Mouse (Mus musculus) hindbrain, embryonic 16.5 days (tissue): ENCODE data around the gene Tac4. TPM values are rescaled to one million over a fixed set of nuclear protein-coding genes. Genes with fewer than 3 reads are reported as not detected.
A peak's percentile ranks its signal among the peaks of the same experiment; 100 is the strongest.

Experiments
- ATAC-seq: fragments of 200-750 bp; cut with Nextera tagmentation; 2 replicates; pipeline ENCODE4 v1.8.0; 2017; ENCODE audit warnings: moderate TSS enrichment, moderate library complexity
- H3K27ac ChIP-seq: fragments of 300-500 bp; sonication (generic); 2 replicates; pipeline ENCODE4 v1.5.1; 2014; ENCODE audit warnings: low read depth, mild to moderate bottlenecking, control low read depth, low read length, moderate library complexity
- H3K27me3 ChIP-seq: fragments of 300-500 bp; sonication (generic); replicated peaks from 2 replicates; pipeline ENCODE4 v1.6.1; 2014; ENCODE audit warnings: low read length; ENCODE audit not compliant: control insufficient read depth, insufficient read depth
- H3K36me3 ChIP-seq: fragments of 300-500 bp; sonication (generic); 2 replicates; pipeline ENCODE4 v1.6.1; 2014; ENCODE audit warnings: mild to moderate bottlenecking, low read length, moderate library complexity, mixed read lengths; ENCODE audit not compliant: control insufficient read depth, insufficient read depth
- H3K4me1 ChIP-seq: fragments of 300-500 bp; sonication (generic); 2 replicates; pipeline ENCODE4 v1.6.1; 2014; ENCODE audit warnings: low read depth, low read length; ENCODE audit not compliant: control insufficient read depth, insufficient read depth
- H3K4me2 ChIP-seq: fragments of 300-500 bp; sonication (generic); 2 replicates; pipeline ENCODE4 v1.6.1; 2014; ENCODE audit warnings: mild to moderate bottlenecking, low read length, control low read depth, moderate library complexity
- H3K4me3 ChIP-seq: fragments of 300-500 bp; sonication (generic); 2 replicates; pipeline ENCODE4 v1.5.1; 2014; ENCODE audit warnings: mild to moderate bottlenecking, low read length, control low read depth, moderate library complexity
- H3K9ac ChIP-seq: fragments of 300-500 bp; sonication (generic); 2 replicates; pipeline ENCODE4 v1.6.1; 2014; ENCODE audit warnings: low read depth, mild to moderate bottlenecking, control low read depth, low read length, moderate library complexity
- H3K9me3 ChIP-seq: fragments of 300-500 bp; sonication (generic); 2 replicates; pipeline ENCODE4 v1.6.1; 2014; ENCODE audit warnings: mild to moderate bottlenecking, low read length, moderate library complexity; ENCODE audit not compliant: control insufficient read depth
- WGBS: fragments of 180-500 bp; shearing (Covaris S2); extraction: QIAGEN DNeasy Blood & Tissue Kit; methylation state at CpG from one replicate; pipeline ENCODE4 v1.1.7; 2014; 5-methylcytosine and 5-hydroxymethylcytosine counted together
- polyA plus RNA-seq: library from polyadenylated mRNA; unstranded; fragments of >200 nt; fragmentation: Nextera tagmentation; extraction: Ambion mirVana; gene quantifications from 2 replicates; pipeline ENCODE4 v1.2.1, GENCODE M21; 2015

The Tac4 gene
- polyA plus RNA-seq, 1 experiment from 2014 or later, result not detected

DNA sequence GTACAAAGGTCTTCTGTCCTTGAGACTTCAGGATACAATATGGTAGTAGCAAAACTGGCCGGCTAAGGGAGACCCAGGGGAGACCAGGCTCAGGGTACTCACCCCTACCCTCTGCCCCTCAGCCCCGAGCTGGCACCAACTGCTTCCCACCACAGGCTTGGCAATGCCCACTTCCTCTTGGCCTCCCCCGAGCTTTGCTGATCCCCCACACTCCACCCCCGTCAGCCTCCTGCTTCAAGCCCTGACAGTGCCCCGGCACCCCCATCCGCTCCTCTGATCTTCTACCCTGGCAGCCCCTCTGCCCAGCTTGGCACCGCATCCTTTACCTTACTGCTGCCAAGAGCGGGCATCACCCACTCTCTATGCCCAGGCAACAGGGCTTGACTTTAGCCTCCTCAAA lies 7.2 kb upstream of the Tac4 start:
- Histone ChIP-seq H3K4me3 (no peak overlapping the region), H3K4me2 (no peak overlapping the region), H3K9me3 (no peaks in the 10 kb centered on the region), H3K27me3 (peaks cover 2% of the 10 kb centered on the region), H3K4me1 (peaks cover 11% of the 10 kb centered on the region), H3K27ac (no peak overlapping the region), H3K9ac (no peak overlapping the region), H3K36me3 (no peaks in the 10 kb centered on the region)
- WGBS, result 73% methylated on average over 8 of the region's 8 CpGs
- ATAC-seq, result peak; percentile 48; the same call in 1 of the 2 replicates

DNA sequence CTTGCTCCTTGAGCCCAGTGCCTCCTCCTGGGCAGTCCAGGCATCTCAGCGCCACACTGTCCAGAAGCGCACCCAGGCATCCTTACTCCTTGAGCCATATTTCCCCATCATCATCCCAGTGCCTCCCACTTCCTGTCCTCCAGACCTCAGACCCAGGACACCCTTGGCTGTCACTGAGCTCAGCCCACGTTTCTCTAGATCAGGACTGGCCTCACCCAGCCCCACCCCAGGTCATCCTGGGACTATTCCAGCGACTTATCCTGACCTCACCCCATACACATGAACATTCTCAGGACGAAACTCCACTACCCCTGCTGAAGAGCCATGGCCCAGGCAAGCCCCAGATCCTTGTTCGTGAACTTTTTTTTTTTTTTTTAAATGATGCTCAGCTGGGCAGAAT lies 5.6 kb upstream of the Tac4 start:
- Histone ChIP-seq H3K27ac (no peak overlapping the region), H3K9ac (no peak overlapping the region), H3K36me3 (no peaks in the 10 kb centered on the region), H3K27me3 (peaks cover 2% of the 10 kb centered on the region), H3K9me3 (no peaks in the 10 kb centered on the region), H3K4me3 (no peak overlapping the region), H3K4me1 (peaks cover 16% of the 10 kb centered on the region), H3K4me2 (no peak overlapping the region)
- 84% methylated on average over 6 of the region's 6 CpGs for WGBS
- no peak for ATAC-seq

DNA sequence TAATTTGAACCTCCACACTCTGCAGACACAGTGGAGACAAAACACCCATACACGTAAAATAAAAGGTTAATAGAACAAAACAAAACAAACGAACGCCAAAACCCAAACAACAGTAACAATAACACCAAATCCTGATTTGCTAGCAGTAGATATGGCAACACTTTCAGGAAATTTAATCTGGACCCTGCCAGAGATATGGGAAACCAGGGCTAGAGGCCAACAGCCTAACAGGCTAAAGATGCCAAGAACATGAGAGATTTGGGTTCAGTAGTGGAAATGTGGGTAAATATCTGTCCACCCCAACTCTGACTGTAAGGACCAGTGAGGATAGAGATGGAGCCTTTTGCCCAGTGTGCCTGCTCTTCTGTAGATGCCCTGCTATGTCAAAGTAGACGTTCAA lies 3.4 kb upstream of the Tac4 start:
- Histone ChIP-seq H3K27me3 (peaks cover 2% of the 10 kb centered on the region), H3K4me3 (no peak overlapping the region), H3K36me3 (no peaks in the 10 kb centered on the region), H3K9me3 (no peaks in the 10 kb centered on the region), H3K4me1 (peaks cover 16% of the 10 kb centered on the region), H3K4me2 (peak overlapping the region; percentile 98; the same call in 1 of the 2 replicates), H3K9ac (0 out of 2 replicates have a peak overlapping the region, but pooled peaks have one; percentile 11), H3K27ac (no peak overlapping the region)
- 61% methylated on average over 4 of the region's 4 CpGs for WGBS
- no peak for ATAC-seq

DNA sequence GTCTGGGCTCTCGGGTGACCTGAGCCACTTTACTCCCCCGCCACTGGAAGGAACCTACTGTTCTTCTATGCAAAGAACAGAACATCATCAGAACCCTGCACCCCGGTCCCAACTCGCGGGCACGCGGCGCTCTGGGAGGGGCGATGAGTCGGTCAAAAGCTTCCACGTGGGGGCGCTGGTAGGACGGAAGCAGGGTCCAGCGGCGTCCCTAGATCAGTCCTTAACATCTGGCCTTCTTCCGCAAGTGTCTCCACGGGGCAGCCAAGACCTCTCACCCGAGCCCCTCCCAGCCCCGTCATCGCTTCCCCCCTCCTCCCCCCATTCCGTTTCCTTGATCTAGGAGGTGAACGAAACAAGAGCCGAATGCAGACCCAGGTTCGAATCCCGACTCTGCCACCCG lies 2.8 kb upstream of the Tac4 start:
- Histone ChIP-seq H3K4me3 (peak overlapping the region; percentile 60), H3K9ac (peak overlapping the region; percentile 79), H3K9me3 (no peaks in the 10 kb centered on the region), H3K4me2 (peak overlapping the region; percentile 98), H3K4me1 (peaks cover 16% of the 10 kb centered on the region), H3K27ac (no peak overlapping the region), H3K36me3 (no peaks in the 10 kb centered on the region), H3K27me3 (peaks cover 2% of the 10 kb centered on the region)
- WGBS, result under 1% methylated on average over 26 of the region's 26 CpGs
- ATAC-seq, result no peak

DNA sequence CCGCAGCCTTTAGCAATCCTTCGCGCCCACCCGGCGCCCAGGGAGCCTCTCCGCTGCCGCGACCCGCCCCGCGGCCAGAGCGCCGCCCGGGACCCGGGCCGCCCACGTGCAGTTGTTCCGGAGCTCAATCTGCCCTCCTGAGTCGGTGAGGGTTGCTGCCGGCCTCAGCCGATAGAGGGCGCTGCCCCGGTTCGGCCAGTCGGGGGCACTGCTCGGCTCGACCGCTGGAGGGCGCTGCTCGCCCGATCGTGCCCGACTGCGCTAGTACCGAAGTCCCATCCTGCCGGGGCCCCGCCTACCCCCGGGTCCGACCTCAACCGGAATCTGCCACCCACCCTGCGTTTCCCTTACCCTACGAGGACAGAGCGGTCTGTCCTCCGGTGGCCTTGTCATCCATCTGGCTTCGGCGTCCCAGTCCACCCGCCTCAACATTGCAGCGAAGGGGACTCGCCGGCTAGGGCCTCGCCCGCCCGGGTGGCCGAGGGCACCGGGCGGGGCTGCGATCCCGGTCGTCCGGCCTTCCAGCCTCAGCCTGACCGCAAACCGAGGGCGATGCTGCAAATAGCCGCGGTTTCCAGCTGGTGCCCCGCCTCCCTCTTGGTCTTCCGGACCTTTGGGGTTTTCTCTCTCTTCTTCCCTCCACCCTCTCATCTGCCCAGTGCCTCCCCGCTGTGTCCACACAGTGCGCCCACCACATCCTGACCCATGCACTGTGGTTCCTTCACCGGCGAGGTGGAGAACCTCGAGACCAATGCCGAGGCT lies 2.1 kb upstream of the Tac4 start:
- Histone ChIP-seq H3K4me3 (peak overlapping the region; percentile 60), H3K4me2 (peak overlapping the region; percentile 98), H3K4me1 (peaks cover 16% of the 10 kb centered on the region), H3K9ac (peak overlapping the region; percentile 79), H3K27ac (peak overlapping the region; percentile 44; the same call in 1 of the 2 replicates), H3K36me3 (no peaks in the 10 kb centered on the region), H3K27me3 (peaks cover 2% of the 10 kb centered on the region), H3K9me3 (no peaks in the 10 kb centered on the region)
- under 1% methylated on average over 66 of the region's 73 CpGs for WGBS
- peak; percentile 72 for ATAC-seq

DNA sequence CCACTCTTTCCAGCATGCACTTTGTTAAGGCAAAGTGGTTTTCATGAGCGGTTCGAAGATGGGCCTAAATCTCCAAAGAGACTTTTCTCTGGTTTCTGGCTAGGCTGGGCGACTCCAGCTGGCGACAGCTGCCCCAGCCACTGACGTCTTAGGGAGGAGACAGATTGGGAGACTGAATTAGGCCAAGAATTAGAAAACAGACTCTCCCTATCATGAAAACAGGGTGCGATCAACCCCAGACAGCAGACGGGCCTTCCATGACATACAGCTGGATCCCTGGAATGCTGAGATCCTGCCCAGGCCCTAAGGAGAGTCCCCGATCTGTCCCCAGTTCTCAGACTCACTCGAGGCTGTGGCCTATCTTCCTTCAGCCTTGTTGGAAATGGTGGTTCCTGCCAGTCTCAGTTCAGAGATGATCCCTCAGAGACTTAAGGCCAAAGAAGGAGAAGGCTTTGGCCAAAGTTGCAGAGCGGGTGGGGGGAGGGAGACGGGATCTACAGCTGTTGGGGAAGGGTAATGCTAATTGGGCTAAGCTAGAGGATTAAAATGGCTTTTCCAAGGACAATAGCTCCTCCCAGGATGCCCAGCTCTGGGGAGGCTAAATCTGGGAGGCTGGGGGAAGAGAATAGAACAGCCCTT lies 2.6 kb downstream of the Tac4 start:
- Histone ChIP-seq H3K4me3 (no peak overlapping the region), H3K36me3 (no peaks in the 10 kb centered on the region), H3K9me3 (no peaks in the 10 kb centered on the region), H3K4me2 (no peak overlapping the region), H3K9ac (0 out of 2 replicates have a peak overlapping the region, but pooled peaks have one; percentile 6), H3K27ac (peak overlapping the region; percentile 19; the same call in 1 of the 2 replicates), H3K4me1 (peaks cover 9% of the 10 kb centered on the region; the same call in 1 of the 2 replicates), H3K27me3 (no peaks in the 10 kb centered on the region)
- 21% methylated on average over 11 of the region's 11 CpGs for WGBS
- no peak for ATAC-seq

DNA sequence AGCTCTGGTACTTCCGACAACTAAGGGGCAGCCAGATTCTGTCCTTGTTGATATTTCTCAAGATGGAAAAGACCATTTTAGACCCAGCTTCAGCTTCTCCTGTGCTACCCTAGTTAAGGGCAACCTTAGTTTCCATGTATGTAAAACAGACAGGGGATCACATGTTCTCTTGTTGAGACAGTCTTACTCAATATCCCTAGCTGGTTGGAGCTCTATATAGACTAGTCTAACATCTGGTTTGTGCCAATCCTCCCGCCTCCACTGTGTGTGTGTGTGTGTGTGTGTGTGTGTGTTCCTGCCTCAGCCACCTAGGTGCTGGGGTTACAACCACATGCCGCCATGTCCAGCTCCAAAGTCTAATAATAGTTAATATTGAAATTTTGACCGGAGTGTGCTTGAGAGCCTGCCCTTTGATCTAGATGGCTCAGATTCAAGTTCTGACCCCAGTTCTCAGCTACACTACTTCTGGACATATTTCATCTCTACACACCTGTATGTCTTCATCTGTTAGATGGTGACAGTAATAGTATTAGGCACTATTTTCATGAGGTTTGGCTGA lies 3.2 kb downstream of the Tac4 start:
- no peak overlapping the region for H3K4me2 ChIP-seq

DNA sequence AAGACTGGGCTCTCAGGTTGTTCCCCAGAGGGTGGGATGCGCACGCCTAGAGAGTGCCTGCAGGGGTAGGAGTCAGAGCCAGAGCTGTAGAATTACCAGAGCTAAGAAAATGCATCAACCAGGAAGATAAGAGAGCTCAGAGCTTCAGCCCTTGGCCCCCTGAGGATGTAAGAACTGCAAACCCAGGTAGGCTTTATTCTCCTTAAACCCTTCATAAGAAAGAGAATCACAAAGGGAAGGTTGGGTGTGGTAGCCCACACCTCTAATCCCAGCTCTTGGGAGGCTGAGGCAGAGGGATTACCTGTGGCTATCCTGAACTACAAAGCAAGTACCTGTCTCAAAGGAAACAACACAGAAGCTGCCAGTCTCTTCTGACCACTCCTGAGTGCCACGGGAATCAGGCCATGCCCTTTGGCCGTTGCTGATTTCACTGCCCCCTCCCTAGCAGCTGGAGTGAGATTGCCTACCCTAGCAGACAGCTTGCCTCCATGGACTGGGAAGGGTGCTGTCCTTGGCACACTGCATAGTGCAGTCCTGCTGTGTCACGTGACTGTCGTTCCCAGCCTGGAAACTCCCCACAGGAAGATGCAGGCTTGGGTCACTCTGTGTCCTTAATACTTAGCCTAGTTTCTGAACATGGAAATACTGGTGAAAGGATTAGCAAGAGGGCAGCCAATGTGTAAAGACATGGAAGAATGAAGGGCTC lies 5.4 kb downstream of the Tac4 start:
- no peak overlapping the region for H3K4me3 ChIP-seq
- H3K4me1 ChIP-seq, result 0 out of 2 replicates have a peak, but pooled peaks cover 4% of the 10 kb centered on the region
- no peak overlapping the region for H3K27ac ChIP-seq
- peaks cover 6% of the 10 kb centered on the region; the same call in 1 of the 2 replicates for H3K36me3 ChIP-seq
- 62% methylated on average over 6 of the region's 6 CpGs for WGBS
- H3K9me3 ChIP-seq, result no peaks in the 10 kb centered on the region
- no peak for ATAC-seq
- H3K9ac ChIP-seq, result no peak overlapping the region
- no peaks in the 10 kb centered on the region for H3K27me3 ChIP-seq
- no peak overlapping the region for H3K4me2 ChIP-seq

More for the DNA sequence above, 3.2 kb downstream of the Tac4 start:
- H3K27ac ChIP-seq, result no peak overlapping the region
- H3K36me3 ChIP-seq, result peaks cover 1% of the 10 kb centered on the region; the same call in 1 of the 2 replicates
- H3K9me3 ChIP-seq, result no peaks in the 10 kb centered on the region
- H3K4me1 ChIP-seq, result 0 out of 2 replicates have a peak, but pooled peaks cover 4% of the 10 kb centered on the region
- WGBS, result 69% methylated on average over 4 of the region's 4 CpGs
- no peaks in the 10 kb centered on the region for H3K27me3 ChIP-seq
- no peak overlapping the region for H3K9ac ChIP-seq
- no peak for ATAC-seq
- no peak overlapping the region for H3K4me3 ChIP-seq
